Mouse (Mus musculus) lung, postnatal 36 days (tissue): Measurements from ENCODE around the gene Rnf212b.
A peak's percentile ranks its signal among the peaks of the same experiment; 100 is the strongest.

Source experiments
- DNase-seq: peaks from one replicate; pipeline ENCODE4 v3.0.0; 2022; ENCODE audit warnings: mixed read lengths

Rnf212b gene

DNA sequence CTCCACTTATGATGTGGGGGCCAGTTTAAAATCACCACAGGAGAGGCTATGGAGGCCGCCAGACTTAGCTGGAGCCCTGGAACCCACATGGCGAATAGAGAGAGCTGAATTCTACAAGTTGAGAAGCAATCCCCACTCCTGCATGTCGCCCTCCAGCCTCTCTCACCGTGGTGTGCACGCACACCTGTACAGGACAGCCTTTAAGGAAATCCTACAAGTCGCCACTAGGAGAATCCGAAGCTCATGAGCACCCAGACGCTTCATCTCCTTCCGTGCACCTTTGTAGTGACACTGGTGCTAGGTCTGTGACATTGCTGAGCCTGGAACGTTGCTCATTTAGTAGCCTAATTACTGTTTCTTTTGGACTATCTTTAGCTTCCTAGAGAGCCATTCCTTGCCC, 14.3 kb upstream of the Rnf212b start:
- DNase-seq = no peak

DNA sequence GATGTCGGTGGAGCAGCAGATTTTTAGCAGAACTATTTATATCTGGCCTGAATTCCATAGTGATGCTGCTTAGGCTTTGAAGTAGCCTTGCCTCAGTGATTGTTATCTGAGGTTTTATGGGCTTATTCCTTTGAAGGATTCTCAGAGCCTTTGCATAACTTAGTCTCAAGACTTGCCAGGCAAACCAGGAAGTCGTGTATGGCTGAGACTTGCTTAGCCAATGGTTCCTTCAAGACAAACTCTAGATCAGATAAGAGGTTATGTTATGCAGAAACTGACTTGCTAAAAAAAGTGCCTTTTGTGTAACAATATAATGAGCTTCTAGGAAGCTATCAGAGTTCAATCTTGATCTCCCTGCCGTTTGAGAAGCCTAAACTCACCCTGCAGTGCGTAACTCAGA, 11.5 kb upstream of the Rnf212b start:
- no peak for DNase-seq

DNA sequence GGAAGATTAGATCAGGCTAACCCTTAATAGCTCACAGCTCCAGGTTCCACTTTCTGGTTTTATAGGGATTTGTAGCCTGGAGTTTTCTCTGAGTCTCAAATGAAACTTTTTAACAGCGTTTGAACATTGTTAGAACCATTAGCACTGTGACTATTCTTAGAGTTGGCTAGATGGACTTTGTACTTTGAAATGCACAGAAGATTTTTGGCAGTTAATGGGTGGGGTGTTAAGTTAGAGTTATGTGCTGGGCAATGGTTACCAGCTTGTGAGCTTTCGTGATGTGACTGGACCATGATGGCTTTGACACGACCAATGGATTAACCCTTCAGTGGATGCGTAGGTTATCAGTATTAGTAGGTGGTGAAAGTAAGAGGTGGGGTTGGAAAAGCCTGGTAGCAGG, 7.8 kb upstream of the Rnf212b start:
- no peak for DNase-seq

DNA sequence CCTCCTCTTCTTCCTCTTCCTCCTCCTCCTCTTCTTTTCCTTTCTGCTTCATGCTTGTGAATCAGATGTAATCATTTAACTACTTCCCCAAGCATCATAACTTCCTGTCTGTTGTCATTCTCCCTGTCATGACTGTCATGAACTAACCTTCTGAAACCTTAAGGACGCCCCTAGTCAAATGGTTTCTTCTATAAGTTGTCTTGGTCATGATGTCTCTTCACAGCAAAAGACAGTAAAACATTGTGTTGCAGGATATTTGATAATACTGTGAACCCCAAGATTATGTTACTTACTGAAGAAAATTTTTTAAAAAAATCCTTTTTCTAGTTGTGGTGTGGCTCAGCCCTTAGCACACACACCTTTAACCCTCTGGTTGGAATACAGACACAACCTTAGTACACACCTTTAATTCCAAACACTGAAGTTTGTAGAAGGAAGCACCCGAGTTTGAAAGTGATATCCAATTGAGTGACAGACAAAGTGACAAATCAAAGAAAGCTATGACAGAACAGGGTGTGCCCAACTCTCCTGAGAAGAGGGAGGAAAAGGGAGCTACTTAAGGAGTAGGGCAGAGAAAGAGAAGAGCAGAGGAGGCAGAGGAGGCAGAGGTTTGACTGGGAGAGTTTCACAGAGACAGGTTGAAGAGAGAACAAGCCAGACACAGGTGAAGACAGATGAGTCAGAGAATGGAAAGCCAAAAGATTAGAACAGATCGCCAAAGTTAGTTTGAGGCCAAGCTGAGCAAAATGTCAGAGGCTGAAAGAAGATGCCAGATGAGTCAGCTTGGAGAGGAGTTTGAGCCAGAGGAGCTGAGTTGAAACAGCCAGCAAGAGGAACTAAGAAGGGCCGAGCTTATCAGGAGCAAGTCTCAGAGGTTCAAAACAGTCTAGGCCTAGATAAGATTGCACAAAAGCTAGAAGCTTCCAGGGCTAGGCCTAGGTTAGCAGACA, 4.9 kb upstream of the Rnf212b start:
- DNase-seq = peak; percentile 12

DNA sequence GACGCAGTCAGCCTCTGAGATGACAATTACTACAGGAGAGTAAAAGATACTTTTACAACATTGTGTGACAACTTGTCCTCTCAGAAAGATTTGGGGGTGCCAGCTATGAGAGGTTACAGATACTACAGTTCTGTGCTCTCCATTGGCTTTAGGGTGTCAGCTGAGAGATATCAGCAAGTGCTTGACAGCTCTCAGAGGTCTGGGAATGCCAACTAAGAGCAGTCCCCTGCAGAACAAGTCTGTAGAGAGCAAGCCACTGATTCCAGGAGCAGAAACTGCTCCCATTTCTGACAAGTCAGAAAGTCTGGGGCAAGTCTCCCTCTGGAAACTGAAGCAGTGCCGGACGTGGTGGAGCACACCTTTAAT, 4.3 kb upstream of the Rnf212b start:
- no peak for DNase-seq

DNA sequence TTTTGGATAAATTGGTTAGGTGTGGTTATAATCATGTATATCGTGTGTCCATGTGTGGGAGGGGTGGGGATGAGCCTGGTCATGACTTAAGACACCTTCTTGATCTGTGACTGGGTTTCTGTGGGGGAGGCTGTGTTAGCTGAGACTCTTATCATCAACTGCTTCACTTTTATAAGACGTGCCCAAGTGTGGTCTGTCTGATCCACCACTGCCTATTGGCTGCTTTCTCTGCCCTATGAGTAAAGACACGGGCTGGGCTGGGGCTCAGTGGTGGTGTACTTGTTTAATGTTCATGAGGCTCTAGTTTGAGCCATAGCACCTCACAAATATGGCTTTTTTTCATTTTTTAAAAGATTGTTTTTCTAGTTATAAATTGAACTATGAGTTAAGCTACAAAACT, 1.8 kb downstream of the Rnf212b start:
- no peak for DNase-seq

DNA sequence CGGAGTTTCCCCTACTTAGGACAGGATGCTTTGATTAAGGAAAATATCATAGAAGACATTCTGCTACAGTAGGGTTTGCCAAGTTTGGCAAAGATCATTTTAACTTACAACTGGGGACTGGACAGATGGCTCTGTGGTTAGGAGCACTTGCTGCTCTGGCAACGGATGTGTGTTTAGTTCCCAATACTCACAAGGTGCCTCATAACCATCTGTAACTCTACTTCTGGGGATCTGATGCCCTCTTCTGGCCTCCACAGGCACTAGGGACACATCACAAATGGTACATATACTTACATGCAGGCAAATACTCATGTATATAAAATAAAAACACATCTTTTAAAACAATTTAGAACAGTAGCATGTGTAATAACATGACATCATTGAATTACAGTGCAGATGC, 3.9 kb downstream of the Rnf212b start:
- peak; percentile 30 for DNase-seq

DNA sequence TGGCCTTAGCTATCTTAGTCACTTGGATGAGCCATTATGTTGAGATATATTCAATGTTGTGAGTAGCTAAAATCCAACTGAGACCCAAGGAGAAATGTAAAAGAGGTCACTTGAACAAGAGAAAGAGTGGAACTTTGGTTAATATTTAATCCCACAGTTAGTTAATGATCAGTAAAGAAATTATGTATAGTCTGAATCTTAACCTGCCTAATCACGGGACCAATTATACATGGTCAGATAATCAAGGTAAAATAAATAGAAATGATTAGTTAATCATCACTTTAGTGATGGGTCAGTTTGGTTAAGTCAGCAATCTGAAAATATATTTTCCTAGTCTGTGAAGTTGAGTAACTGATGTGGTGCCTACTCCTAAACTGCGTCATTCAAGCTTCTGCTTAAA, 8.4 kb downstream of the Rnf212b start:
- no peak for DNase-seq

DNA sequence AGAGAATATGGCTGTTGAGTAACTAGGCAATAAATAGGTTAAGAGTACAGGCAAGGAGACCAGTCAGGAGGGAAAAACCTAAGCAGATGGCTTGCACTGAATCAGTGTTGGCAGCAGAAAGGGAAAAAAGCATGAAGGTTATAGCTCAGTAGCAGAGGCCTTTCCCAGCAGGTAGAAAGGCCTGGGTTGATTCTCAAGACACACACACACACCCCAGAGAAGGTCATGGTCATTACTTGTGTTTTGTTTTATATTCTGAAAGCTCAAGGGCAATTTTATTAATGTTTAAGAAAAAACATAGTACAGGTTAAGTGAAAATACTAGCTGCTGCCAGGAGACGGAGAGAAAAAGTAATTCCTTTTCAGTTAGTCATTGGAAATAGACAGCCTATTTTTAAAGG, 9.8 kb downstream of the Rnf212b start:
- no peak for DNase-seq

DNA sequence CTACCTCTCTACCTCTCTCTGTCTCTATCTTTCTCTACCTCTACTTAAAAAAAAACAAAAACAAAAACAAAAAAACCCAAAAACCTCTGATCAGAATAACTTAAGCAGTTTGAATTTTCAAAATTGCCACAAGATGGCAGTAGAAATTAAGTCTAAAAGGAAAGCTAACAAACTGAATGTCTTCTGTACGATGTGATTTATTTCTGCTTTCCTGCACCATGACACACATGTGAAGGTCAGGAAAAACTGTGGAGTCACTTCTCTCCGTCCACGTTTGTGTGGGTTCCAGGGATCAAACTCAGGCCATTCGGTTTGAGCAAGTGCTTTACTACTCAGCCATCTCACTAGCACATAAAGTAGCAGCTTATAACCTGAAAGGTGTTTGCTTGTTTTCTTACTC, 29.5 kb downstream of the Rnf212b start:
- DNase-seq = peak; percentile 39

DNA sequence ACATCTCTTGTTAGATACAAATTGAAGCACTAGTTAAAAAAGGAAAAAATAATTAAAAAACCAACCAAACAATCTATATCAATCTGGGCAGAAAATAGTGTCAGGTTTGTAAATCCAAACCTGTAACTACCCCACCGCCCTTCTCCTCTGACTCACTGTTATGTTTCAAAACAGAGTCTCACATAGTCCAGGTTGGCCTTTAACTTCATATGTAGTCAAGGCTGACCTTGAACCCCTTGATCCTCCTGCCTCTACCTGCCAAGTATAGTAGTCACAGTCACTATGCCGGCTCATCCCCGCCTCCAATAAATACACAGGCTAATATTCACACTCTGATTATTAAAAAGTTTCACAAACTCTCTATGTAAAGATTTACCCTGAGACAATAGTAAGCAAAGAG, 41.8 kb downstream of the Rnf212b start:
- no peak for DNase-seq

DNA sequence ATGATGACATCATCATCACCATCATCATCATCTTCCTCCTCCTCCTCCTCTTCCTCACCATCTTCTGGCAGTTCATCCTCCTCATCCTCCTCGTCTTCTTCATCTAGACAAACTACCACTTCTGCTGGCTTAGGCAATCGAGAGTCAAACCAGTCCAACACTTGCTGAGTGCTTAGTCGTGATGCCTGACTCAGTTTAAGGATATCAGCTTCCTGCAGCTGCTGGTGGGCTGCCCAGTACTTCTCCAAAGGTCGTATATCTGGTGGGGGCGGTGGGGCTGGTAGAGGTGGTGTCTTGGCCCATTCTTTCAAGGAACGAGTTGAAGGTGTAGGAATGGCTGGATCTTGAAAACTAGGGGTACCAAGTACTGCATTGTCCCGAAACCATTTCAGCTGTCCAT, 42.8 kb downstream of the Rnf212b start:
- DNase-seq = no peak

DNA sequence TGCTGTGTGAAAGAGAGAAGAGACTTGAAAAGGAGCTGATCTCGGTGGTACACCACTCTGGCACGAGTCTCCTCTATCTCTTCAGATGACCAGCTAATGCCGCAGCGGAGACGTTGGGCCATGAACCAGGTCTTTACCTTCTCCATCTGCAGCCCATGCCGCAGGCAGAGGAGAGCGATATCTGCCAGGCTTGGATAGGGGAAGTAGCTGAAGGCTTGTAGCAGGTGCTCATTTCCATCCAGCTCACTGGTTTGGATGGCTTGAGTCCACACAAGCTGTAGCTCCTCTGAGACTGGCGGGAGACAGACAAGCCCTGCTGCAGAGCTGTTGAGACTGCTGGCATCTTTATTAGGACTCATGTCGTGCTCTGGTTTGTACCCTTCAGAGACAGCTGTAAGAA, 44.0 kb downstream of the Rnf212b start:
- DNase-seq = no peak

DNA sequence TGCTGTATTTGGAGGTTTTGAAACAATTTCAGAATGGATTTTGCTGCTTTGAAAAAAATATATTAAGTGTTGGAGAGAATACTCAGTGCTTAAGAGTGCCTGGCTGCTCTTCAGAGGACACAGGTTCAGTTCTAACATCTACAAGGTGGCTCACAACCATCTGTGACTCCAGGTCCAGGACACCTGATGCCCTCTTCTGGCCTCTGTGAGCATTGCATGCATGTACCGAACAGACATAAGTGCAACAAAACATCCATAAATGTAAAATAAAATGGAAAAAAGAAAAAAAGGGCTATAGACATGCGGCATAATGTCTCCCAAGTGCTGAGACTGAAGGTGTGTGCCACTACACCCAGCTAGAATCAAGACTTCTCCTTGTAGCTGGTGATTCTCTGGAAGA, 46.6 kb downstream of the Rnf212b start:
- peak; percentile 84 for DNase-seq

DNA sequence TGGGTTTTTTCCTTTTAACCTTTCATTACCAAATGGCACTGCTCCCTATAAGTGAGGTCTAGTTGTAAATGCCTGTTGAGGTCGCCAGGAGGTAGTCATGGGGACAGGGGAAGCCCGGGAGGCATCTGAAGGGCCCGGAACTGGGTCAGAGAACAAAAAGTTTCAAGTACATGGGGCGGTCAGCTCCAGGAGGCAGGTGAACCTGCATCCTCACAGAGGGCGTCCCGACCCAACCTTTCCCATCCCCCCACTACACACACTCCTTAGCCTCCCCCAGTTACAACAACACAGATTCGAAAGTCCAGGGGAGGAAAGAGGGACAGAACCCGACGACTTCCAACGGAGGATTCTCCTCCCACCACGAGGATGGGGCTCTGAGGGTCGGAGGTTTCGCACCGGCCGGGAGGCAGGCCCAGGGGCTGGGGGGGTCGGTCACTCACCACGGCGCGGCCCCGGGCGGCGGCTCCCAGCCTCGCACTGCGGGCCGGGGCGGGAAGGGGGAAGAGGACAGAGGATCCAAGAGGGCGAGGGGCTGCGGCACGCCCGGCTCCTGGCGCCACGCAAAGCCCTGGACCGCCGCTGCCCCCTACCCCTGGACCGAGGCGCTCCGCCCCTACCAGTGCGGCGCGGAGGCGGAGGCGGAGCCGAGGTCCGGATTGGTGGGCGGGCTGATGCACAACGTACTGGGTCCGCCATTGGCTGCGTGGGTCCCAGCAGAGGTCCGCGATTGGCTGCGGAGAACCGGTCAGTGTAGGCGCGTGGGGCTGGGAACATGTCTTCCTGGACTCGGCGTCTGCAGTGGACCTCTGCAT, 49.8 kb downstream of the Rnf212b start:
- DNase-seq = peak; percentile 96

DNA sequence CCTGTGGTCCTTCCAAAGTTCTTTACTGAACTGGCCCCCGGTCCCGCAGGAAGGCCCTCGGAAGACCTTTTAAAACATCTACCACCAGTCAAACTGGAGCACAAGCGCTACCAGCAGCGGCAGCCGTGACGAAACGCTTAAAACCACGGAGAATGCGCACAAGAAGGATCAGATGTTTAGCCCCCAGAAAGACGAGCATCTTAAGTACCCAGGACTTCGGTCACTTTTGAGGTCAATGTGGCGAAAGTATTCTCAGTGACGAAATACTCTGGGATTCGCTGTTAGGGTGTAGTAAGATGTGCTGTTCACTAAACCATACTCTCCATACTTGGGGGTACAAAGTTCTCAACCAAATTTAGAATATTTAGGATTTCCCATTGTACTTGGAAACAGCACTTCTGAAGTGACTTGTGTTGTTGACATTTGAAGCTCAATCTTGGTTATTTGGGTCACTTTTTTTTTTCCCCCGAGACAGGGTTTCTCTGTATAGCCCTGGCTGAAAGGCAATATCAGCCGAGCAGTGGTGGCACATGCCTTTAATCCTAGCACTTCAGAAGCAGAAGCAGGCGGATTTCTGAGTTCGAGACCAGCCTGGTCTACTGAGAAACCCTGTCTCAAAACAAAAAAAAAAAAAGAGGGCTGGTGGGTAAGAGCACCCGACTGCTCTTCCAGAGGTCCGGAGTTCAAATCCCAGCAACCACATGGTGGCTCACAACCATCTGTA, 50.5 kb downstream of the Rnf212b start:
- no peak for DNase-seq

DNA sequence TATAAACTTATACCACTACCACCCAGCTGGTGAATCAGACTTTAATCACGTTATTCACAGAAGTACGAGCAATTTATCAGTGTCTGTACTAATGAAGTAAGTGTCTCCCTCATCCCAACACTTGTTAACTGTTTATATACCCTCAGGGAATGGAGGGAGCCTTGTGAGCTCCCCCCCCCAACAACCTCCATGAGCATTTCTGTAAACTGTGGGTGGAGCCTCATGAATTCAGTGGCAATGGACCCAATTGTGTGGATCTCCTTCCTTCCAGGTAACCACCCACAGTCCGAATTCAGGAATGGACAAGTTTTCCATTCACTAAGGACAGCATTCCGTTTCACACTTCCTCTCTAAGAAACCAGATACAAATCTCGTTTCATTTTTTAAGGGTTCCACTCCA, 51.7 kb downstream of the Rnf212b start:
- DNase-seq = no peak

DNA sequence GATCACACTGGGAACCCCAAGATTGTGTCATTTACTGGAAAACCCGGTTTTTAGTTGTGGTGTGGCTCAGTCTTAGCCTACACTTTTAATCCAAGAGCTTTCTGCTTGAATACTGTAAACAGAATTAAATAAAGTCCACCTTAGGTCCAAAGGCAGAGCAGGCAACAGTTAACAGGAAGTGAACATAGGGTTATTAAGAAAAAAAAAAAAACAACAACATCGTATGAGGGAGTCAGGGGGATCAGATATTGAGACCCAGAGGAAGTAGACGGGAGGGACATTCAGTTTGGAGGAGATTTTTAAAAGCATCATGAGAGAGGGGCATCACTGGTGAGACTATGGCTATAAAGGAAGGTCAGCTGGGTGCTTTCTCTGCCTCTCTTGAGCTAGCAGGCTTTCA, 52.3 kb downstream of the Rnf212b start:
- DNase-seq = no peak

DNA sequence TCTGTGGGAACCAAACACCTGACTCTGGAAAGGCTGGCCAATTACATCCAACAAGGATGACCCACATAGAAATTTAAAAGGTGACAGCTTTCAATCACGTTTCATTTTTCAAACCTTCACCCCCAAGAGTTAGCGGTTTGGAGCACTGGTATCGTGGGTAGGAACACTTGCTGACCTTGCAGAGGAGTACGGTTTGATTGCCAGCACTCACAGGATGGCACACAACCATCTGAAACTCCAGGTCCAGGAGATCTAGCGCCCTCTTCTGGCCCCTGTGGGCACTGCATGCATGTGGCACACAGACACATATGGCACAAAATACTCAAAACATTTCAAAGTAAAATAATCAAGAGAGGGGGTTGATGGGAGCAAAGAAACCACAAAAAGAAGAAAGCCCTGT, 53.0 kb downstream of the Rnf212b start:
- peak; percentile 20 for DNase-seq

DNA sequence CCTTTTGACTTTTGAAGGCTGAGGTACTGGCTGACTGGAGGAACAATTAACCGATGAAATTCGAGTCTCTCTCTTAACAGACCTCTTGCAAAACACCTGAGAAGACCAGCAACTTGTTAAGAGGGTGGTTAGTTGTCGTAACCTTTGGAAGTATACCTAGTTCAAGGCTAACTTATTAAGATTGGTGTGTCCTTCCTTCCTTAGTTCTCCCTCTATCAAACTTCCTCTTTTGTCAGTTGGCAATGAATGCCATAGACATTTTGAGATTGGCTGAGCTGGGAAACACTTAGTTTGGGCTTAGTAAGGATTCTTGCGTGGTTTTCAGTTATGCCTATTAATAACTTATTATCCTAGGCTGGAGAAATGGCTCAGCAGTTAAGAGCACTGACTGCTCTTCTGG, 54.1 kb downstream of the Rnf212b start:
- no peak for DNase-seq

DNA sequence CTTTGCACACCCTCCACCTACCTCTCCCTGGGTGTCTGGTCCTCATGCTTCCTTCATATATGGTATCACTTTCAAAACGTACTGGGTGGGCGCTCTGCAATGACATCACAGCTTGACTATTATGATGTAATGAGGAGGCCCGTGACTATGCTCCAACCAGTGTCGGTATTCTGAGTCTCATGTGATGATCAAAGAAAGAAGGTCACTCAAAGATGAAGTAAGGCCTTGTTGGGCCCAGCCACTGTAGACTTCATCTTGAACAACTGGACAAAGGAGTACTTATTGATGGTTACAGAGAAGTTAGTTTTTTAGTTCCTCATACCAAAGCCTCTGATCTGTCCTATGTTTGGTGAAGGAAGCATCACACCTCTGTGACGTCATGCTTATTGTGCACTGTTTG, 56.9 kb downstream of the Rnf212b start, which contains the start of gene Homez:
Homez (minus strand) TSS at position 101 of the 400 bp plus-strand sequence.
- DNase-seq = no peak

DNA sequence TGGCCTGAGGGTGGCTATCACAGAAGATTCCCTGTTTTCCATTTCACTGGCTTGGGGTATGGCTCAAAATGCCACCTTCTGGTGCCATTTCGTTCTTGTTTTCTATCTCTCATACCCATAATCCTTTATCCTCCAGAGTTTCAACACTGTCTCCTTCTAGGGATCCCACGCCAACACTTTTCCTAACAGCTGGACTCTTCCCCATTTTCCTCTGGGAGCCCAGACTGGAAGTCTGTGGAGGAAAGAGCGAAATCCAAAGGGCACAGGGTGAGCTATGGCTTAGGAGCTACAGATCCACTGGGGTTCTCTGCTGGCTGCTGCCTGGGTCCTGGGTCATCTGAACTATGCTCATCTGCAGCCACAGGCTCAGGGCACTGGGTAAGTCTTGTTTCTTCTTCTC, 60.2 kb downstream of the Rnf212b start:
- DNase-seq = no peak

DNA sequence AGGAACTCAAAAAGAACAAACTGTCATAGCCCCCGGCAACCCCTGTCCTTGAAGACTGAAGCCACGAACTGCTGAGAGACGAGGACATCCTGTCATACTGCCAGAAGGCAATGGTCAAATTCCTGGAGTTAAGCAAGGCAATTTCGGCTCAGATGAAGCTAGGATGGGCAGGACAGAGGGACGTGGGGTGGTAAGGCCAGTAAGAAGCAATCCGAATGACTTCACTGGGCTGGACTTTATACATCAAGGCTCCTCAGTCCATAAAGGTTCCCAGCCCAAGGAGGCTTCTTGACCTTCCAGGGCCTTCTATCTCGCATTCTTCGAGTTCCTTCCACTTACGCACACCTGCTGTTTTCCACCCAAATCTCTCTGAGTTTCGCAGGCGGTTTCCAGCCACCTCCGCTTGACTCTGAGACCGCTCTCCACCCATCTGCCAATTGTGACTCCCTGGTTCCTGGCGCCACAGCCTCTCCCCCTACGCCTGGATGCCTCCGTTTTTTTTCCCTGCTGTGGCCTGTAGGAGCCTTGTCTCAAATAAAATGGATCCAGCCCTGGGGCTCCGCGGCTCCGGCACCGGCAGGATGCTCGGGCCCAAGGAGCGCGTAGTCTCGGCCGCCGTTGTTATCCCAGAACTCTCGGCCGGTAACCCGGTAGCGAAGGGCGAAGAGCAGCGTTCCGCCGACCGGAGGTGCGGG, 62.0 kb downstream of the Rnf212b start:
- no peak for DNase-seq
